Mouse (Mus musculus) limb, embryonic 15.5 days (tissue): ENCODE results near the gene Ccl21a. TPM values are rescaled to one million over a fixed set of nuclear protein-coding genes. Genes with fewer than 3 reads are reported as not detected.
"Not testable (repeated sequence)": the region's sequence is repeated elsewhere in the genome, so short reads cannot be mapped to it uniquely, and the experiment has no call there.

Experiments used
- ATAC-seq: fragments of 200-750 bp; cut with Nextera tagmentation; 2 replicates; pipeline ENCODE4 v1.8.0; 2017; ENCODE audit warnings: low read depth, moderate TSS enrichment; ENCODE audit not compliant: insufficient number of reproducible peaks, low FRiP score, low TSS enrichment
- H3K27ac ChIP-seq: fragments of 300-500 bp; sonication (generic); 2 replicates; pipeline ENCODE4 v1.5.1; 2015; ENCODE audit warnings: moderate library complexity, mild to moderate bottlenecking, inconsistent platforms
- H3K27me3 ChIP-seq: fragments of 300-500 bp; sonication (generic); 2 replicates; pipeline ENCODE4 v1.6.1; 2015; ENCODE audit warnings: inconsistent platforms
- H3K36me3 ChIP-seq: fragments of 300-500 bp; sonication (generic); 2 replicates; pipeline ENCODE4 v1.6.1; 2015; ENCODE audit warnings: inconsistent platforms
- H3K4me1 ChIP-seq: fragments of 300-500 bp; sonication (generic); 2 replicates; pipeline ENCODE4 v1.6.1; 2015; ENCODE audit warnings: inconsistent platforms
- H3K4me2 ChIP-seq: fragments of 300-500 bp; sonication (generic); 2 replicates; pipeline ENCODE4 v1.6.1; 2015; ENCODE audit warnings: mild to moderate bottlenecking, inconsistent platforms
- H3K4me3 ChIP-seq: fragments of 300-500 bp; sonication (generic); 2 replicates; pipeline ENCODE4 v1.5.1; 2015; ENCODE audit warnings: mild to moderate bottlenecking, inconsistent platforms
- H3K9ac ChIP-seq: fragments of 300-500 bp; sonication (generic); 2 replicates; pipeline ENCODE4 v1.6.1; 2015; ENCODE audit warnings: inconsistent platforms
- H3K9me3 ChIP-seq: fragments of 300-500 bp; sonication (generic); 2 replicates; pipeline ENCODE4 v1.6.1; 2016; ENCODE audit warnings: inconsistent platforms
- WGBS: fragments of 180-500 bp; shearing (Covaris S2); methylation state at CpG from one replicate; pipeline ENCODE4 v1.1.7; 2015; 5-methylcytosine and 5-hydroxymethylcytosine counted together
- polyA plus RNA-seq: library from polyadenylated mRNA; unstranded; fragments of >200 nt; fragmentation: Nextera tagmentation; extraction: Ambion mirVana; gene quantifications from 2 replicates; pipeline ENCODE4 v1.2.1, GENCODE M21; 2015

Gene Ccl21a
- polyA plus RNA-seq: 84.1 and 95.7 TPM in 2 replicates

- H3K4me1 ChIP-seq, H3K27ac ChIP-seq, H3K36me3 ChIP-seq, H3K4me2 ChIP-seq, ATAC-seq, H3K9me3 ChIP-seq, H3K27me3 ChIP-seq, H3K4me3 ChIP-seq, H3K9ac ChIP-seq: not testable (repeated sequence)
- no CpG with 5 or more reads among the region's 5 CpGs for WGBS
Measured at GRCm38 (mm10) chr4:42773893-42774292, at the start of gene Ccl21a. Gene Ccl21a, minus strand, starts transcription at chr4:42773993.

DNA sequence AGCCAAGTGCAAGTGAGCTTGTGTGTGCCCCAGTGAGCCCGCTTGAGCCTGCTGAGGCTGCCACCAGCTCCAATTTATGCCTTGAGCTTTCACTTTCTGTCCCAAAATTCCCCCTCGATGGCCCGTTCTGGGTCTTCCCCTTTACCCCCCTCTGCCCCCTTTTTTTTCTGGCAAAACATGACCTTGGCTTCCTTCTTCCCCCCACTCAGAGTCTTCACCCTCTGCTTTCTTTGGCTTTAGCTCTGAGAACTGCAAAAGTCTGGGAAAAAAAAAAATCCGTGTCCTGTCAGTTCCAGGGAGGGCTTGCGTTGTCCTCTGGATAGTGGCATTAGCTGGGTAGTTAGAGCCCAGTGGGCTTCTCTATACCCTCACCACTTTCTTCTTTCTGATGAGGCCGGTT is 17.3 kb downstream of the Ccl21a start, which contains the start of gene Ccl19:
Gene Ccl19, minus strand, starts transcription at position 101 of the 400 bp plus-strand sequence.
- not testable (repeated sequence) for H3K36me3 ChIP-seq, H3K4me3 ChIP-seq, H3K9ac ChIP-seq, H3K4me2 ChIP-seq, ATAC-seq, H3K9me3 ChIP-seq, H3K27ac ChIP-seq, H3K27me3 ChIP-seq, H3K4me1 ChIP-seq
- no CpG with 5 or more reads among the region's 6 CpGs for WGBS

DNA sequence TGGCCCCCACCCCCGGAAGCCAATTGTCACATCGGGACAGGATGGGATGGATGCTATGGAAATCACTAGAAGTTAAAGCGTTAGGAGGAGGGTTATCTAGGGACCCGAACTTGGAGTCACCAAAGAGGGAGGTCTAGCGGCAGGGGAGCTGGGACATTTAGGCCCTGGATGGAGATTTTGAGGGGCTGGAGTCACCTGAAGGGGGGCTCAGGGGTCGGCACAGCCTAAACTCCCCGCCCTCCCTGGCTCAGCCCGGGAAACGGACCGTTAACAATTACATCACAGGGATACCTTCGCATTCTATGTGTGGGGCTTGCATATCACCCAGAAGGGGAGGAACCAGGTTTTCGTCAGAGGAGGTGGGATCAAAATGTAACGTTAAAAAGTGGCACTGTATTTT is 38.5 kb downstream of the Ccl21a start, which contains the start of gene 4930578G10Rik:
Gene 4930578G10Rik, plus strand, starts transcription at position 301 of the 400 bp plus-strand sequence.
- not testable (repeated sequence) for ATAC-seq

More for the DNA sequence above, 38.5 kb downstream of the Ccl21a start, which contains the start of gene 4930578G10Rik:
- H3K4me1 ChIP-seq, H3K36me3 ChIP-seq, H3K9me3 ChIP-seq, H3K4me2 ChIP-seq, H3K27me3 ChIP-seq, H3K9ac ChIP-seq, H3K4me3 ChIP-seq, H3K27ac ChIP-seq: not testable (repeated sequence)
- WGBS: no CpG with 5 or more reads among the region's 13 CpGs

Other genes starting within 250 kb of the Ccl21a start
- gene Fam205a2, start 245.8 kb downstream of the Ccl21a start, polyA plus RNA-seq: not detected in 2 replicates
- gene Gm10591, start 161.8 kb downstream of the Ccl21a start, polyA plus RNA-seq: not detected in 2 replicates
- gene Gm2564, start 144.3 kb downstream of the Ccl21a start, polyA plus RNA-seq: 0.22 and 0.52 TPM in 2 replicates
- gene Ccl27b, start 118.7 kb downstream of the Ccl21a start, polyA plus RNA-seq: not detected in 2 replicates
- gene Il11ra2, start 112.1 kb downstream of the Ccl21a start, polyA plus RNA-seq: not detected in 2 replicates
- gene 4930578G10Rik, start 38.4 kb downstream of the Ccl21a start, polyA plus RNA-seq: not detected in 2 replicates
- not detected in 2 replicates for gene Ccl19, start 17.4 kb downstream of the Ccl21a start, polyA plus RNA-seq
- gene Fam205a1, start 79.9 kb upstream of the Ccl21a start, polyA plus RNA-seq: not detected in 2 replicates
- gene Gm12394, start 82.8 kb upstream of the Ccl21a start, polyA plus RNA-seq: not detected in 2 replicates
- 0.38 TPM in 1 of 2 replicates, not detected in the other for gene Fam205c, start 100.2 kb upstream of the Ccl21a start, polyA plus RNA-seq
- 2.0 and 2.2 TPM in 2 replicates for gene Phf24, start 142.7 kb upstream of the Ccl21a start, polyA plus RNA-seq
- gene Dnajb5, start 175.8 kb upstream of the Ccl21a start, polyA plus RNA-seq: 11.2 and 13.5 TPM in 2 replicates
- gene 1700022I11Rik, start 195.6 kb upstream of the Ccl21a start, polyA plus RNA-seq: 0.42 and 0.55 TPM in 2 replicates
- gene Vcp, start 226.5 kb upstream of the Ccl21a start, polyA plus RNA-seq: 505 and 519 TPM in 2 replicates
- gene Fancg, start 236.5 kb upstream of the Ccl21a start, polyA plus RNA-seq: 20.7 and 26.1 TPM in 2 replicates